Mouse (Mus musculus) common myeloid progenitor, adult 5-6 weeks (primary cell): ENCODE results near the gene Defb33. TPM values are rescaled to one million over a fixed set of nuclear protein-coding genes. Genes with fewer than 3 reads are reported as not detected.
A peak's percentile ranks its signal among the peaks of the same experiment; 100 is the strongest.

Source experiments
- ATAC-seq: replicated peaks from 2 replicates; pipeline ENCODE4 v1.8.0; 2016; ENCODE audit warnings: low read depth, mild to moderate bottlenecking, moderate TSS enrichment, inconsistent platforms; ENCODE audit not compliant: poor library complexity, severe bottlenecking
- total RNA-seq: library from RNA; stranded (forward); fragments of 200-1000, 187-1606 nt; gene quantifications from 2 replicates; pipeline ENCODE4 v1.2.3, GENCODE M21; 2017

The Defb33 gene
- not detected in 2 replicates for total RNA-seq

DNA sequence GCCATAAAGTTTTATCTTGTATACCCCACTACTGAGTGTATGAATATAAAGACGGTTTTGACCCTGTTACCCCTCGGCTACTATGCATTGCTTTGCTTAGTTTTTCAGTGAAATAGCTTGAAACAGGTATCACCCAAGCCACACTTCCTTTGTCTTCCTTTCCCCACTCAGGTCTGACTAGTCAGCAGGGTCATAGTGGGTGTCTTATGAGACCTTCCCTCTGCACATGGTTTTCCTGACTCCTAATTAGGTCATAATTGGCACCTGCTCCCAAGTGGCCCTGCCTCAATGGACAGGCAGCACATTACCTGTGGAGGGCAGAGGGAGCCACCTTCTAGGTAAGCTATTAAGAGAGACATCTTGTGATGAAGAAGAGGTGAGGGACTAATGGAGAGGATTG, at the start of gene Defb33:
Gene Defb33, plus strand, starts transcription at position 301 of the 400 bp plus-strand sequence.
- no peak for ATAC-seq

DNA sequence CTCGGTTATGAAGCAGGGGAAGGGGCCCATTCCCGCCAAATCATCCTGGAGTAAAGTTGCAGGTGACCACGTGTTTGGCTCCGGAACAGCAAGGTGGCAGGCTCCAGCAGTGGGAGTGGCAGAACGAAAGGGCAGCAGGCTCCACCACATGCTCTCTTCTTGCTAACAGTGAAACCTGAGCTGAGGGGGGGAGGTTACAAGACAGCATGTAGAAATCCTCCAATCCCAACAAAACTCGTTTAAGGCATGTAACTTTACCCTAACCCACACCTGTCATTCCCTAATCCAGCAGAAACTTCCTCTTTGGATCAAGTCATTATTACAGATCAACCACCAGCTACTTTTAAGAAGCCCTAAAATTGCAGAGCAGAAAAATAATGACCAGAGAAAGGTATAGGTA, 17.9 kb upstream of the Defb33 start:
- ATAC-seq, result no peak

DNA sequence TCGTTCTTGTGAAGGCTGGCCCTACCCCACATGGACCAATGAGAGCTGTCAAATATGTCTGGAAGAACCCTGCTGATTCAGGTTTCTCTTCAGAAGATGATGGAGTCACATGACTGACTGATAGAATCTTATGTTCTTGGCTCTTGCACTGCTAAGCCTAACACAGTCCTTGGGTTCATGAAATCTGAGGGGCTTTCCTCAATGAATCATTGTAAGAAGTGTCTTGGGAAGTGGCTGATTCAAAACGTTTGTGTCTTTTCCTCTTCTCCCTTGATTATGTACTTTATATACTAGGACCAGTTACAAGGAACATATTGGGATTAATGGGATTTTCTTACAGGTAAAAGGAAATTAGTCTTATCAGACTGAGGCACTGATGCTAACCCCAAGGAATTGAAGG, 10.1 kb downstream of the Defb33 start, which contains the start of gene Gm15056:
Gene Gm15056, minus strand, starts transcription at position 101 of the 400 bp plus-strand sequence.
- no peak for ATAC-seq

DNA sequence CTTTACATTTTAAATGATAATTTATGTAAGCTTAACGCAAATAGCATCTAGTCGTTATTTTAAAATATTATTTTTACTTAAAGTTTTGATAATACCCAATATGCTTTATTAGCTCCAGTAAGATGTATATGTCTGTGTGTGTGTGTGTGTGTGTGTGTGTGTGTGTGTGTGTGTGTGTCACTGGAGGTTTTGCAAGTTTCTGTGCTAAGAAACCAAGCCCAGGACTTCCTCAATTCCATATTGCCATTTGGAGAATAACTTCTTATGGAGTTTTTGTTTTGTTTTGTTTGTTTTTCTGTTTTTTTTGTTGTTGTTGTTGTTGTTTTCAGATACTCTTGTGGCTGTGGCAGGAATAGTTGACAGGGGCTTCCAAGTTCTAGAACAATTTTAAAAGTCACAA, 14.7 kb downstream of the Defb33 start:
- no peak for ATAC-seq

DNA sequence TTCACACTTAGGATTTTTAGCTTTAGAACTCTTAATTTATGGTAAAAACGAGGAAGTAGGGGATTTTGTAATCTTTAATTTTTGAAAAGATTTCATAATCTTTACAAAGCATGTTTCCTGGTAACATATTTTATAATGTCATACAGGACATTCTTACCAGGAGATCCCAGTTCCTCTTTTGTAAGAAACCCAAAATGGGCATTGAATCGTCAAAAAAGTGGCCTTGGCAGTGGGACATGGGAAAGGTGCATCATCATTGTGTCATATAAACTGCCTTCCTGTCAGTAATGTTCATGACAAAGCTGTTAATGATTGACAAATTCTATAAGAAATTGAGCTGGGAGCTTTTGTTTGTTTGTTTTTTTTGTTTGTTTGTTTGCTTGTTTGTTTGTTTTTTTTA, 15.8 kb downstream of the Defb33 start:
- peak; percentile 72 for ATAC-seq

DNA sequence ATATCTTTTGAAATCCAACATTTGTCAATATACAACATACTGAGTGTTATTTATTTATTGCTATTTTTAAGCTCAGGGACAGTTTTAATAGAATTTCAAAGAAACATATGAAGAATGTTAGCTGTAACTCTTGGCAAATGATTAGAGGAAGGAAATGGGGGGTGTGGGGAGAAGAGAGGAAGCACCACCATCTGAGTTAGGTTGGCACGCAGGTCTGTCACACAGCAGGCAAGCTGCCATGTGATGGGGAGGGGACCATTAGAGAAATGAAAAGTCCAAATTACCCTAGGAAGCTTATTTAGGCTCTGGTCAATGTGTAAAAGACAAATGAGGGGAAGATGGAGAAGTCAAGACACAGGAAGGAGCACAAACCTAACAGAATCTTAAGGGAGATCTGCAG, 19.8 kb downstream of the Defb33 start:
- ATAC-seq, result 0 out of 2 replicates have a peak, but pooled peaks have one; percentile 32

DNA sequence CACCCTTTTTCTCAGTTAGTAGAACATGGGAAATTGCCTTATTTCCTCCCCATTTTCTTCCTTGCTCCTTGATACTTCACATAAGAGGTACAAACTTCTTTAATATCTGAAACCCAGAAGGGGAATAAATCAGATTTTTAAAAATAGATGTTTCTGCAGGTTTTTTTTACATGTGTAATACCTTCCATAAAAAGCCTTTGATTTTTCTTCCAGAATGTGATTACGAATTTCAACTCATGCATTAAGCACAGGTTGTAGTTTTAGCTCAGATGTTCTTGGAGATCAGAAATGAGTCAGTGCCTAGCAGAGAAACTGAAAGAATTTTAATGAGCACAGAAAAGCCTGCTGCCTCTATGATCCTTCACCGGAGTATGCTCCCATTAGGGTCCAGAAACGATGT, 29.5 kb downstream of the Defb33 start, which contains the start of gene Gm6040:
Gene Gm6040, minus strand, starts transcription at position 101 of the 400 bp plus-strand sequence.
- no peak for ATAC-seq

DNA sequence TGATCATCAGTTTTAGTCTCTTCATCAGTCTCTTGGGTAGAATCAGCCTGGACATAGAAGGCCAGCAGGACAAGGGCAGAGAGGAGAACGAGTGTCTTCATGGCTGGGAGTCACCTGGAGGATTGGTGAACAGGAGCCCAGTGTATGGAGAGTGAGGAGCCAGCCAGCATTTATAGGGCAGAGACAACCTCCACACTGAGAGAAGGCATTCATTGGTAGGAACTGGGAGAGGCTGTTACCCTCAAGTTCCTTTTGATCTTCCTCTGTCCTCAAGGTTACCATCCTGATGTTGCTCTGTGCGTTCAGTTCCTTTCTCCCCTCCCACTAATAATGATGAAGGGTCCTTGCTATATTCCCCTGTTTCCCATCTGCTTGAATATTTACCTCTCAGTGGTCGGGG, 52.1 kb downstream of the Defb33 start, which contains the start of gene AY761185:
Gene AY761185, minus strand, starts transcription at position 101 of the 400 bp plus-strand sequence.
- no peak for ATAC-seq

Other genes with a start within 250 kb of the Defb33 start
- not detected in 2 replicates for gene Gm15056, start 10.0 kb downstream of the Defb33 start, total RNA-seq
- gene Gm6040, start 29.4 kb downstream of the Defb33 start, total RNA-seq, result not detected in 2 replicates
- not detected in 2 replicates for gene AY761185, start 52.0 kb downstream of the Defb33 start, total RNA-seq
- gene Defa21, start 132.9 kb downstream of the Defb33 start, total RNA-seq, result not detected in 2 replicates
- gene Defa23, start 162.4 kb downstream of the Defb33 start, total RNA-seq, result not detected in 2 replicates
- not detected in 2 replicates for gene Defa35, start 172.4 kb downstream of the Defb33 start, total RNA-seq
- not detected in 2 replicates for gene Defa25, start 191.8 kb downstream of the Defb33 start, total RNA-seq
- gene Gm14851, start 203.4 kb downstream of the Defb33 start, total RNA-seq, result not detected in 2 replicates
- not detected in 2 replicates for gene Defa30, start 242.0 kb downstream of the Defb33 start, total RNA-seq